Mouse (Mus musculus) megakaryocyte, adult 5-6 weeks (primary cell): ENCODE data around the gene Nudt4. TPM values are rescaled to one million over a fixed set of nuclear protein-coding genes. Genes with fewer than 3 reads are reported as not detected.

Source experiments
- ATAC-seq: 2 replicates; pipeline ENCODE4 v1.8.0; 2016; ENCODE audit warnings: mild to moderate bottlenecking, inconsistent platforms; ENCODE audit not compliant: poor library complexity, severe bottlenecking
- total RNA-seq, 2 experiments: library from RNA; stranded (forward) in 1 of 2; stranded (reverse) in 1 of 2; fragments of 153-499, 151-499 nt in 1 of 2; fragments of 221-1000, 200-1000 nt in 1 of 2; gene quantifications; 2 replicates each; pipeline versions ENCODE4 v1.2.3 to v1.2.4; 2015 to 2017

Gene Nudt4
- total RNA-seq, 2 experiments from 2014 or later, result 98.7 to 141 TPM

DNA sequence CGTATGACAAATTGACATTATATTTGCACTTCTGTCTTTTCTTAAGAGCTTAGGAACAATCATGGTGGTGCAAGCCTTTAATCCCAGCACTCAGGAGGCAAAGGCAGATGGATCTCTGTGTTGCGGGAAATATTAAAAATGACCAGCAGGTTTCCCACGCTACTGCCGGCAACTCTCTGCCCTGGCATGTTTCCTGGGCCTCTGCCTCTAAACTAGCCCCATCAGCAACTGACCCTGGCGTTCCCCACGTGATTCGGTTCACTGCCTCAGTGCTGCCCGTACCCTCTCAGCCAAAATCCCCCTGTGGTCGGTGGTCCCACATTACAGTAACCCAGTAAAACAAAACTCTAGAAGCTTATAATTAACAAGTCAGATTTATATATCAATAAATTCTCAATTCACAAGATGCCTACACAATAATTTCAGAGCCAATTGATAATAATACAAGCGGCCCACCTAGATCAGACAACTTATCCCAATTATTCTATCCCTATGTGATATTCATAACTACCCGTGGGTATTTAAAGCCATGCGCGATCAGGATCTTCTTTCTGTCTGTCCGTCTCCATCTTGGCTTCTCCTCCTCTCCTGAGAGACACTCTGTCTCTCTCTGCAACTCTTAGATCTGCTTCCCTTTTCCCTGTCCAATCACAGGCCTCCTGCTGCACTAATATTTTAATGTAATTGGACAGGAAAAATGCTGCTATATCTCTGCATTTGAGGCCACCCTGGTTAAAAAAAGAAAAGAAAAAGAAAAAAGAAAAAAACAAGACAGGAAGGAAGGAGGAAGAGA is 60.3 kb downstream of the Nudt4 start:
- ATAC-seq, result no peak

DNA sequence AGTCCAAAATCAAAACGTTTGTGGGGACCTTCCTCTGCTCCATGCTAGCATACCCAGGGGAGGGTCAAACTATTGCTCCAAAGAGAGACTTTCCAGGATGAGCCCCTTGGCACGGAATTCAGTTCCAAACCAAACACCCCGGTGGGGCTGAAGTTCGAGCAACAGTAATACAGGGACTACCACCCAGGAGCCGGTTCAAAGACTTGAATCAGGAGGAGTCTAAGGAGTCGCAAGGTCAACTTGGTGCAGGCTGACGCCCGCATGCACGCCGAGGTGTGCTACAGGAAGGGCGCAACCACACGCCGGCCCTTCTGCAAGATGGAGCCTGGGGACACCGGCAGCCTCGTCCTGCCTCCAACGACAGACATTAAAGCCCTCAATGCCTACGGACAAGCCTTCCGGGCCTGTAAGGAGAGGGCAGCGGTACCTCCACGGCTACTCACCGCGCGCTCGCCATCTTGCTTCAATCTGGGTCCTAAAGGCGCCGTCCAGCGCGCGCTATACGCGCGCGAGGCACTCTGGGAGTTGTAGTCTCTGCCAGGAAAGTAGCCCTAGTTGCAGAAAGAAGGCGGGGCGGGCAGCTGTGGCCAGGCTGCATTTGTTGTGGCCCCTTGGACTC is 62.4 kb downstream of the Nudt4 start, which contains the start of gene Mrpl42:
TSS of gene Mrpl42 (minus strand) at position 478 of the 619 bp plus-strand sequence.
- peak; percentile 100 for ATAC-seq

- no peak for ATAC-seq
Measured at GRCm38 (mm10) chr10:95501033-95501432, 62.9 kb downstream of the Nudt4 start.

Other genes with a start within 250 kb of the Nudt4 start
- 20.3 and 20.5 TPM in 2 replicates for gene Cradd, start 240.0 kb downstream of the Nudt4 start, total RNA-seq (2015)
- 3.6 and 7.3 TPM in 2 replicates for gene Cradd, start 240.0 kb downstream of the Nudt4 start, total RNA-seq (2017)
- 0.74 and 0.84 TPM in 2 replicates for gene Socs2, start 147.0 kb downstream of the Nudt4 start, total RNA-seq (2015)
- gene Socs2, start 147.0 kb downstream of the Nudt4 start, total RNA-seq (2017), result 0.77 and 0.84 TPM in 2 replicates
- 153 and 157 TPM in 2 replicates for gene Mrpl42, start 62.2 kb downstream of the Nudt4 start, total RNA-seq (2015)
- 126 and 127 TPM in 2 replicates for gene Mrpl42, start 62.2 kb downstream of the Nudt4 start, total RNA-seq (2017)
- 344 and 363 TPM in 2 replicates for gene Ube2n, start 49.0 kb downstream of the Nudt4 start, total RNA-seq (2015)
- gene Ube2n, start 49.0 kb downstream of the Nudt4 start, total RNA-seq (2017), result 135 and 144 TPM in 2 replicates
- 0.52 TPM in 1 of 2 replicates, not detected in the other for gene Anapc15-ps, start 109.3 kb upstream of the Nudt4 start, total RNA-seq (2015)
- gene Anapc15-ps, start 109.3 kb upstream of the Nudt4 start, total RNA-seq (2017), result not detected in 2 replicates